Mouse (Mus musculus) limb, embryonic 14.5 days (tissue): ENCODE measurements around the gene Magi2. TPM values are rescaled to one million over a fixed set of nuclear protein-coding genes. Genes with fewer than 3 reads are reported as not detected.
A peak's percentile ranks its signal among the peaks of the same experiment; 100 is the strongest.

ENCODE experiments used
- ATAC-seq: fragments of 200-750 bp; cut with Nextera tagmentation; 2 replicates; pipeline ENCODE4 v1.8.0; 2017; ENCODE audit warnings: low read depth, moderate number of reproducible peaks, moderate TSS enrichment; ENCODE audit not compliant: low FRiP score
- DNase-seq: peaks from one replicate; pipeline ENCODE4 v3.0.0-alpha.2; 2015; ENCODE audit warnings: low spot score
- H3K27ac ChIP-seq: fragments of 300-500 bp; sonication (generic); replicated peaks from 2 replicates; pipeline ENCODE4 v1.5.1; 2014; ENCODE audit warnings: low read depth, mild to moderate bottlenecking, low read length, moderate library complexity, mixed read lengths
- H3K27me3 ChIP-seq: fragments of 300-500 bp; sonication (generic); 2 replicates; pipeline ENCODE4 v1.6.1; 2014; ENCODE audit warnings: low read length, mixed read lengths; ENCODE audit not compliant: control insufficient read depth, insufficient read depth
- H3K36me3 ChIP-seq: fragments of 300-500 bp; sonication (generic); 2 replicates; pipeline ENCODE4 v1.6.1; 2014; ENCODE audit warnings: mild to moderate bottlenecking, low read length, moderate library complexity, mixed read lengths; ENCODE audit not compliant: control insufficient read depth, insufficient read depth
- H3K4me1 ChIP-seq: fragments of 300-500 bp; sonication (generic); 2 replicates; pipeline ENCODE4 v1.6.1; 2014; ENCODE audit warnings: antibody characterized with exemption, low read length, mixed read lengths; ENCODE audit not compliant: control insufficient read depth, insufficient read depth
- H3K4me2 ChIP-seq: fragments of 300-500 bp; sonication (generic); replicated peaks from 2 replicates; pipeline ENCODE4 v1.6.1; 2014; ENCODE audit warnings: low read depth, mild to moderate bottlenecking, low read length, moderate library complexity; ENCODE audit not compliant: severe bottlenecking
- H3K4me3 ChIP-seq: fragments of 300-500 bp; sonication (generic); replicated peaks from 2 replicates; pipeline ENCODE4 v1.5.1; 2014; ENCODE audit warnings: low read length
- H3K9ac ChIP-seq: fragments of 300-500 bp; sonication (generic); 2 replicates; pipeline ENCODE4 v1.6.1; 2014; ENCODE audit warnings: mild to moderate bottlenecking, low read depth, low read length, moderate library complexity; ENCODE audit not compliant: severe bottlenecking
- H3K9me3 ChIP-seq: fragments of 300-500 bp; sonication (generic); 2 replicates; pipeline ENCODE4 v1.6.1; 2016; ENCODE audit warnings: low read length; ENCODE audit not compliant: control insufficient read depth
- POLR2A ChIP-seq: fragments of 200-500 bp; IDR thresholded peaks from 2 replicates; pipeline ENCODE4 v1.8.0; 2012; ENCODE audit warnings: inconsistent platforms, mild to moderate bottlenecking, moderate library complexity, borderline replicate concordance; ENCODE audit not compliant: insufficient read depth, insufficient read length; ENCODE audit errors: extremely low read depth
- WGBS: fragments of 180-500 bp; shearing (Covaris S2); extraction: QIAGEN DNeasy Blood & Tissue Kit; methylation state at CpG from one replicate; pipeline ENCODE4 v1.1.7; 2014; 5-methylcytosine and 5-hydroxymethylcytosine counted together
- polyA plus RNA-seq, 2 experiments: library from polyadenylated mRNA; depleted of rRNA in 1 of 2; stranded (reverse) in 1 of 2; unstranded in 1 of 2; fragments of >200 nt; fragmentation: Nextera tagmentation in 1 of 2; extraction: Ambion mirVana in 1 of 2; gene quantifications; 2 replicates each; pipeline versions ENCODE4 v1.2.1 to v1.2.3; 2012 to 2014

Gene Magi2
- polyA plus RNA-seq, 2 experiments = 4.0 to 4.5 TPM

- no peaks in the 10 kb centered on the region for H3K36me3 ChIP-seq
- no peak for DNase-seq
- no peak overlapping the region; the same call in 1 of the 2 replicates for H3K27ac ChIP-seq
- 0 out of 2 replicates have a peak, but pooled peaks have one; percentile 37 for ATAC-seq
- no peaks in the 10 kb centered on the region for H3K9me3 ChIP-seq
- H3K9ac ChIP-seq = no peak overlapping the region
- WGBS = 7% methylated on average over 7 of the region's 7 CpGs
- H3K27me3 ChIP-seq = no peaks in the 10 kb centered on the region
- peaks cover 6% of the 10 kb centered on the region; the same call in 1 of the 2 replicates for H3K4me1 ChIP-seq
- TF ChIP-seq POLR2A = no peak
- no peak overlapping the region for H3K4me3 ChIP-seq
- H3K4me2 ChIP-seq = no peak overlapping the region
Observed at GRCm38 (mm10) chr5:20676193-20676871, 1449.5 kb downstream of the Magi2 start.

- Histone ChIP-seq H3K9me3 (no peaks in the 10 kb centered on the region), H3K4me3 (no peak overlapping the region), H3K4me1 (peaks cover 6% of the 10 kb centered on the region; the same call in 1 of the 2 replicates), H3K36me3 (no peaks in the 10 kb centered on the region), H3K27me3 (no peaks in the 10 kb centered on the region), H3K9ac (no peak overlapping the region), H3K4me2 (no peak overlapping the region), H3K27ac (no peak overlapping the region)
- WGBS = 76% methylated on average over 3 of the region's 3 CpGs
- TF ChIP-seq POLR2A = no peak
- DNase-seq = no peak
- no peak for ATAC-seq
Observed at GRCm38 (mm10) chr5:20677246-20677645, 1450.4 kb downstream of the Magi2 start.

GRCm38 (mm10) chr5:20678573-20678972 lies 1451.7 kb downstream of the Magi2 start:
- Histone ChIP-seq H3K4me3 (no peak overlapping the region), H3K4me1 (peaks cover 6% of the 10 kb centered on the region; the same call in 1 of the 2 replicates), H3K36me3 (no peaks in the 10 kb centered on the region), H3K4me2 (no peak overlapping the region), H3K27ac (no peak overlapping the region), H3K9ac (no peak overlapping the region), H3K27me3 (no peaks in the 10 kb centered on the region), H3K9me3 (no peaks in the 10 kb centered on the region)
- DNase-seq (no peak), ATAC-seq (no peak)
- 37% methylated on average over 3 of the region's 3 CpGs for WGBS
- no peak for TF ChIP-seq POLR2A

DNA sequence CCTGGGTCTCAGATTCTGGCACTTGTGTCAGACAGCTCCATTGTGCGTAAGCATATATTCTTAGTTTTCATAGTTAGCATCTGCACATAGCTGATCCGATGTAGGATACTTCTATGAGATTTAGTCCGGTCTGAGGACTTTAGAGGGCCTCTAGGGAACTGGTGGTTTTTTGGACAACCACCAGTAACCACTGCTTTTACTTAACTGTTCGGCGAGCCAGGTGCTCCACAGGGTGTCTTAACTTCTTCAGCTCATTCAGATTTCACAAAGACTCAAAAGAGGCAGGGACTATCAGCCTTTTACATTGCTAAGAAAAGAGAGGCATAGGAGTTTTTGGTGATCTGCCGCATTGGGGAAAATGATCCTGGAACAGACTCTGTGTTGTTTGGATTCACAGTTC lies 1453.1 kb downstream of the Magi2 start:
- 82% methylated on average over 6 of the region's 6 CpGs for WGBS
- no peaks in the 10 kb centered on the region for H3K27me3 ChIP-seq
- ATAC-seq = no peak

DNA sequence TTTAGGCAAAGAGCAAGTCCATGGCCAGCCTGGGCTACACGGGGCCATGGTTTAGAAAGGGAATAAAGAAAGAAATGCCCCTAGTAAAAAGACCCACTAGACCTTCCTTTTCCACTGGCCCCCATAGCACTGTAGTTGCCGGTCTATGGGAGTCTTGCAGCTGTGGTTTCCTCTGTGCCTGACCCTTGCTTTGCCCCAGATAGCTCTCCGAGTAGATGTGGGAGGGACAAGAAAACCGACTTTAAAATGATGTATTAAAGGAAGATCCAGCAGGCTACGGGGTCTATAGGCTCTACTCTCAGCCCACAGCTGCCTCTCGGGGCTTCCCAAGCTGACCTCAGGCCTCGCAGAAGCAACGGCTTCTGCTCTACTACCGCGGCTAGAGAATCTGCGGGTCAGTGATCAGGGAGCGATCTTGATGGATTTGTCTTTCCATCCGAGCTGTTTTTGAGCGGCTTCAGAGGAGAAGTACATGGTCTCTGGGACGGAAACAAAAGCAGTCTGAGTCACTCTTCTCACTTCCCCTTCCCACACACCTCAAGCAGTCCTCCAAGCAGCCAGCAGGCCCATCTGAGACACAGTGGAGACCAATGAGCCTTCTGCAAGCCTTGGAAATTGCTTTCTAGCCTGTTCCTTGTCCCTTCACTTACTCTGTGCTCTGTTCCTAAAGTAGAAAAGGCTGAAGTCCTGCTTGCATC lies 1454.1 kb downstream of the Magi2 start:
- ATAC-seq (no peak), DNase-seq (no peak)
- H3K36me3 ChIP-seq = no peaks in the 10 kb centered on the region
- H3K9me3 ChIP-seq = no peaks in the 10 kb centered on the region
- no peak overlapping the region for H3K9ac ChIP-seq
- no peak overlapping the region for H3K27ac ChIP-seq
- no peak overlapping the region for H3K4me2 ChIP-seq
- no peaks in the 10 kb centered on the region for H3K27me3 ChIP-seq
- no peak for TF ChIP-seq POLR2A
- H3K4me3 ChIP-seq = no peak overlapping the region
- peaks cover 6% of the 10 kb centered on the region; the same call in 1 of the 2 replicates for H3K4me1 ChIP-seq
- 90% methylated on average over 15 of the region's 15 CpGs for WGBS

More for the DNA sequence above, 1453.1 kb downstream of the Magi2 start:
- H3K27ac ChIP-seq = no peak overlapping the region
- H3K4me1 ChIP-seq = peaks cover 6% of the 10 kb centered on the region; the same call in 1 of the 2 replicates
- no peak for DNase-seq
- no peak overlapping the region for H3K4me3 ChIP-seq
- H3K9me3 ChIP-seq = no peaks in the 10 kb centered on the region
- no peak overlapping the region for H3K4me2 ChIP-seq
- TF ChIP-seq POLR2A = no peak
- H3K9ac ChIP-seq = no peak overlapping the region
- H3K36me3 ChIP-seq = no peaks in the 10 kb centered on the region
